Mouse (Mus musculus): Measurements from ENCODE around the gene Vti1a.

Vti1a gene

DNA sequence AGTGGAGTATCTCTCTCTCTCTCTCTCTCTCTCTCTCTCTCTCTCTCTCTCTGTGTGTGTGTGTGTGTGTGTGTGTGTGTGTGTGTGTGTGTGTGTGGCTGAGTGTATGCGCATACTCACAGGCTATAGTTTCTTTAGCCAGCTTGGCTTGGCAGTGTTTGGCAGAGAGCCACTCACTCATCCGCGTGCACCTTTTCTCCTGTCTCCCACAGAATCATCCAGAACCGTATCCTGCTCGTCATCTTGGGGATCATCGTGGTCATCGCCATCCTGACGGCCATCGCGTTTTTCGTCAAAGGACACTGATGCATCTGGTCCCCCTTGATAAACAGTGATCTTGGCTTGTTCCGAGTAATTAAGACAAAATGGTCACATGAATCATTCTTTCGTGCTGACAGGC is 307.5 kb downstream of the Vti1a start:
- no peak for DNase-seq (ENCODE audit: low spot score)

DNA sequence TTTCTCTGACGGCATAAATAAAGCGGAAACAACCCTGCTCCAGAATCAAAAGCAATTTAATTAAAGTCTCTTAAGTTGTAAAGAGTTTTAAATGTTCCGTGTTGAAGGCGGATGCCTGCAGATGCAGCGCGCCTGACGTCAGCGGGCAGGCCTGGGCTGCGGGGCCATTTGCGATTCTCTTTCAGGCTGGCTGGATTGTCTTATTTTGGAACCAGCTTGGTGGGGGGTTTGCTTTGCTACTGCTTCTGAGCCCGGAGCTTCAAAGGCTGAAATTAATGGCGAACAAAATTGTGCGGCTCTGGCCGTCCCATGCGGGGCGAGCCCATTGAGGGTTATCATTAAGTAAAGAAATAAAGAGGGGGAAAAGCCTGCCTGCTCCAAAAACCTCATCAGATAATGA is 310.4 kb downstream of the Vti1a start:
- no peak for DNase-seq (ENCODE audit: low spot score)

DNA sequence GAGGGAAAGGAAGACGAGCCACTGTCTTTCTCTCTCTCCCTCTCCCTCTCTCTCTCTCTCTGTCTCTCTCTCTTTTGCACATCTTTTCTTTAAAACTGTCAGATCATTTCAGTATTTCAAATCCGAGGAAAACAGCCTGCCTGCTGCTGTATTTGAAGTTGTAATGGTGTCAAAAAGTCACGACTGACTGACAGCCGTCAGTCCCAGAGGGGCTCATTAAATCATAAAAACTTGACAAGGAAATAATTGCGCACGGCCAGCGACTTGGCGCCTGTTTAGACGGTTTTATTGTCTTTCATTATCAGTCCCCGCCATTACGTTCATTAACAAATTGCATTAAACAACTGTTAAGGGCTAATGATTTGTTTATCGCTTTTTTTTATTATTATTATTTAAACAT is 310.9 kb downstream of the Vti1a start:
- DNase-seq (ENCODE audit: low spot score) = no peak

DNA sequence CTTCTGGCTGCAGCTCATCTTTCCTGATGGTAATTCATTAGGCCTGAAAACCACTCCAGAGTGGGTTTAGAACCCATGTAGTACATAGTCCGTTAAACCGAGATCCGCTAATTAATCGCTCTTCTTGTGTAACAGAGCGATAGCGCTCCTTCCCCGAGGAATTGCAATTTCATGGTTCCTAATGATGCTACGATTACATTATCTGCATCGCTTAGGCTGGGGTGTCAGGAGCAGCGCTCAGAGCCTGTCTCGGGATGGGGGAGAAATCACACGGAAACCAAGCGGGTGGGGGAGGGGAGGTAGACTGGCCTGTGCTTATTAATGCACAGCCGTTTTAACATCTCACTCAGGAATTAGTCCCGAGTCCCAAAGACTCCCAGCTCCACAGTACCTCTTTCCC is 319.4 kb downstream of the Vti1a start:
- DNase-seq (ENCODE audit: low spot score) = no peak

DNA sequence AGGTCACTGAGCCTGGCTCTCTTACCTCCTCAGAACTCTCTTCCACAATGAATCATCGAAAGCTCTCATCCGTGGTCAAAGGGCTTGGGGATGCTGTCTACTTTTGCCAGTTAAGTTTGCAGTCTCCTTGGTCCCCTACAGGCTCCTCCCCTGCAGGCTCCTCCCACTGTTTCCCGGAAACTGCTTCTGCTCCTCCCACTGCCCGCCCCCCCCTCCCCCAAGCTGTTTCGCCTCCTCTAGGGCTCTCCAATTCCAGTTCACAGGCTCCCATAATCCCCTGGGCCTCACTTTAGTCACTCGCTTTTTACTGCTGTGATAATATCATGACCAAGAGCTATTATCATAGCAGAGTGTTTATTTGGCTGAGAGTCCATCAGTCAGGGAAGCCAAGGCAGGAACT is 324.2 kb downstream of the Vti1a start:
- no peak for DNase-seq (ENCODE audit: low spot score)

DNA sequence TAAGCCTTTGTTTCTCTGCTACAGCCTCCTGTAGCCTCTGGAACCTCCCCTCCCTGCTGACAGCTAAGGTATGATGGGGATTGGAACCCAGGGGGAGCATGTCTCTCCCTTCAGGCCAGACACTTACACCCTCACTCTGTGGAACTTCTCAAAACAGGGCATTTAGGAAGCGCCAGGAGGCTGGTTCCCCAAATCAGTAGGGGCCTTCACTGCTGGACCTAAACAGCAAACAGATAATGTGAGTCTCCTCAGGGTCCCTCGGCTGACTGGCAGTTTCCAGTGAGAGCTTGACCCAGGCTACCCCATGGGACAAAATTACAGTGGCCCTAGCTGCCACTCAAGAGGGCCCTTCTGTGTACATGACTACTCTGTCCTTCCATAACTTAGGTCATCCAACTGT is 325.8 kb downstream of the Vti1a start:
- DNase-seq (ENCODE audit: low spot score) = no peak

DNA sequence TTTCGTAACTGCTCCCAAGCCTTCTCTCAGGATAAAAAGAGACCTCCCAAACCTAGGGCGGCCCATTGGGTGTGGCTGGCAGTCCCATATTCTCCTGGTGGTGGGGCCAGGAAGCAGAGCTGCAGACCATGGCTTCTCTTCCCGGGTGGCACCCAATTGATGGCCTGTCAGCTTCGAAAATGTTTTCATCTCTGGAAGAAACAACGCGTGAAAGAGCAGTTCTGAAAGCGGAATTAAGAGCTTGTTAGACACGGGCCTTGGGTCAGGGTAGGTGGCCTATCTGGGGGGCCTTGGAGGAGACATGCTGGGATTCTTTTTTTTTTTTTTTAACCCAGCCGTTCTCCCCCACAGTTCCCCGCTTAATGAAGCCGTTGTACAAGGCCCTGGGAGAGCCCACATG is 326.3 kb downstream of the Vti1a start:
- DNase-seq (ENCODE audit: low spot score) = no peak

DNA sequence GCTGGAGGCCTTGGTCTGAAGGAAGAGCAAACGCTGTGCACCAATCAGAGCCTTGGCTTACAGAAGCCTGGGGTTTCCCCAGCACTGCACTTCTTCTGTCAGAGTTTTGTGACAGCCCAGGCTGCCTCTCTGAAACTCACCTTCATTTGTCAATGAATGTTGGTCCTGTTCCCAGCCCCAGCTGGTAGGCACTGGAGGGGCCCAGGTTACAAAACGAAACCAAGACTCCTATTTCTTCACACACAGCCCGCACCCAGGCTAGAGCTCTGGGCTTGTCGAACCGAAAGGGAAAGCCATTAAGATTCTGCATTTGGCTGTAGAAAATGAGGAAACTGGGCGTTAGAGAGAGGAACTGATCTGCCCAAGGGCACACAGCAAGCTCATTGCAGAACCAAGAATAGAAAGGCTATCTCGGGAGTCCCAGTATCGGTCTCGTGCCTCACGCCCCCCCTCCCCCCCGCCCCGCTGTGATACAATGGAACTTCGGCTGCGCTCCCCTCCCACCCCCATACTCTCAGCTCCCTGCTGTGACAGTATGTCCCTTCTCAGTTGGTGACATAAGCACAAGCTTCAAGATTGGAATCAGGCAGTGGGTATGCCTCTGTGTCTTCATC is 327.3 kb downstream of the Vti1a start:
- DNase-seq (ENCODE audit: low spot score) = no peak

DNA sequence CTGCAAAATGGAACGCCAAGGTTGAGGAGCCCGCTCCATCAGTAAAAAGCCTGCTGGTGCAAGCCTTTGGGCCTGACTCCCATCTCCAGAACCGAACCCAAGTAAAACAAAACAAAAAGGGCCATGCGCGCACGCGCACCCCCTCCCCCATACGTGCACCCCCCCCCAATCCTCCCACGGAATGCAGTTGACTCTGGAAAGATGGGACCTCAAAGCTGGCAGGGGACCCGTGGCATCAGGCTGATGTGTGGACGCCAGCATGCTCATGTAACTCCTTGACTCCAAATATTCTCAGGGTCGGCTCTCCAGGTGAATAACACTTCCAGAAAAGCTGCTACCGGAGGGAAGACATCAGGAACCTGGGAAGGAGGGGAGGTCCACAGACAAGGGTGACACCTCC is 327.8 kb downstream of the Vti1a start:
- no peak for DNase-seq (ENCODE audit: low spot score)

DNA sequence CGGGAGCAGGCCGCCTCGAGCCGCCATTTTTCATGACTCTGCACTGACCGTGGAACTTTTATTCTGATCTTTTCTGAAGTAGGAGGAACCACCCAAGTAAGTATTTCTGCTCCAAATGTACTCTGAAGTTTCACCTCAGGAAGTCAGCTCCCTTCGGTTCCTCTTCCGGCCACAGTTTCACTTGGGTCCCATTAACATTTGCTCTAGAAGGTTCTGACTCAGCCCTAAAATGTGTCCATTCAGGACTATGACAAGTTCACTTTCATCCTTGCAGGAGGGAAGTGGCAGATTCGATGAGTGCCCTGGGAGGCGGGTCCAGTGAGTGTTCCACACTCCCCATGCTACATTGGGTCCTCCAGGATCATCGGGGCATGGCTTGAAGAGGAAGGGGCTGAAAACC is 333.3 kb downstream of the Vti1a start:
- DNase-seq (ENCODE audit: low spot score) = no peak

DNA sequence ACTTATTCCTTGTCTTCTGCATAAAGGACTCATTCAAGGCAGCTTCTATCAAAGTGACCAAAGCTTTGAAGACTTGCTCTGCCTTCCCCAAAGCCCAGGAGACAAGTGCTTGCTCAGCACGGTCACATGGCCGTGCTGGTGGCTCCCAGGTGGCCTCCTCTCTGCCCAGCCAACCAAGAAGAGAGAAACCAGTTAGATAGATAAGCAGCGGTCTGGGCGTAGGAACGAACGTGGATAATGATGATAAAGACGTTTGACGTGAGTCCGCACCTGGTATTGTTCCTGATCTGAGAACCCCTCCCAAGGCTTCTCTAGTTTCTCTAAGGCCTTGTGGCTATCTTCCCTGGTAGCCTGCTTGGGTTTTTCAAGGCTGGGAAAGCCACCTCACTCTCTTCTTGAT is 334.9 kb downstream of the Vti1a start:
- DNase-seq (ENCODE audit: low spot score) = no peak

DNA sequence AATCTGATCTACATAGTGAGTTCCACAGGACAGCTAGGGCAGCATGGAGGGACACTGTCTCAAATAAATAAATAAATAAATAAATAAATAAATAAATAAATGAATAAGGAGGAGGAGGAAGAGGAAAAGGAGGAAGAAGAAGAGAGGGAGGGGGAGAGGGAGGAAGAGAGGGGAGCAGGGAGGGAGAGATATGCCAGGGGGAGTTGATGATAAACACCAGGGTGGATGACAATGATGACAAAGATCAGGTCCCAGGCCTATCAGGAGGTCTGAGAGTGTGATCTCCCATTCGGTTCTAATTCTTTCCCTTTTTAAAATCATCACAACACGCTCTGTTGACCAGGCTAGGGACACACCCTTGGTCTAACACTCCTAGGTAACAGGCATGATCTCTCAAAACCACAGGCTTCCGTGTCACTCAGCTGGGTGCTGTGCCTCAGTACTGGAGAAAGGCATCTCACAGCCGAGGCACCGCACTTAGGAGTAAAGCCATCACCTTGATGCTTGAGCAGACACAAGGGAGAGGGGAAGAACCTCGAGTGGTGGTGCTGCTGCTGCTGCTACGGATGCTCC is 336.7 kb downstream of the Vti1a start:
- no peak for DNase-seq (ENCODE audit: low spot score)

DNA sequence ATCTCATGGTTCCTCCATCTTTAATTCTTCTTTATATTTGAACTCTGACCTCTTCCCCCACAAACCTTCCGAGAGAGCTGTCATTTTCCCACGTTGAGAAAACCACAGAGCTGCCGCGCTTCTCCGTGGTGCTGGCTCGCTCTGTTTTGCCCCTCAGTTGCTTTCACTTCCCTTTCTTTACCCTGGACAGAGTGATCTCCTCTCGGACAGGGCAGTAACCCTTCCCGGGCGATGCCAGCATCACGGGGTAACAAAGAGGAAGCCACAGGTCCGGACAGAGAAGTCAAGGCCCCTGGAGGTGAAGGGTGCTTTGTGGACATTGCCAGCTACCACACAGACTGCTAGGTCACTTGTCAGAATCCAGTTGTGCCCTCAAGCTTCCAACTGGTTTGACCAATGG is 344.1 kb downstream of the Vti1a start:
- DNase-seq (ENCODE audit: low spot score) = no peak

DNA sequence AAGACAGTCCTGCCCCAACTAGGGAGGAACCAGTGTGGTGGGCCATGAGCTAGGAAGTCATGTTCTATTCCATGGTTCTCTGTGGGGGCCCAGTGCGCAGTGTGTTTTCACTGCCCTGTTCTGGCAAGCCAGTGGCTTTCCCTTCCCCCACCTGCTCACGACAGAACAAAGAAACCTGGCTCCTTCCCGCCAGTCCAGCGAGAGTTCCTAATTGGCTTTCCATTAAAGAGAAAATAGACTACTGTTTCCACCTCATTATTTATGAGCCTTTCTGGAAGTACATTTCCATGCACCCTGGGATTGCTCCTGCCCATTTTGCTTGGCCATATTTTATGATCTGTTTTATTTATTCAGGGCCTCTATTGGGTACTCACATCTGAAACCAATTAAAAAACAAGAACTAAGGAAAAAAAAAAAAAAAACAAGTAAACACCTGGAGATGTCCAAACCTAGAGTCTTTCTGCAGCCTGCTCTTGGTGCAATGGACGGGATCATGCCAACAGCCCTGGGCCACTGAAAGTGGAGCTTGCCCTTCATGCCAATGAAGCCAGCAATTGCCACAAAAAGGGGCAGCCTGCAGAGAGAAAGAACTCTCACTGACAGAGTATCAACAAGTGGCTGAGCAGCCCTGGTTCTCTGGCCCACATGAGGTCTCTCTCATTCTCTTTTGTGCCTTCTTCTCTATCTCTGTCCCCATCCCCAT is 346.6 kb downstream of the Vti1a start:
- DNase-seq (ENCODE audit: low spot score) = no peak

DNA sequence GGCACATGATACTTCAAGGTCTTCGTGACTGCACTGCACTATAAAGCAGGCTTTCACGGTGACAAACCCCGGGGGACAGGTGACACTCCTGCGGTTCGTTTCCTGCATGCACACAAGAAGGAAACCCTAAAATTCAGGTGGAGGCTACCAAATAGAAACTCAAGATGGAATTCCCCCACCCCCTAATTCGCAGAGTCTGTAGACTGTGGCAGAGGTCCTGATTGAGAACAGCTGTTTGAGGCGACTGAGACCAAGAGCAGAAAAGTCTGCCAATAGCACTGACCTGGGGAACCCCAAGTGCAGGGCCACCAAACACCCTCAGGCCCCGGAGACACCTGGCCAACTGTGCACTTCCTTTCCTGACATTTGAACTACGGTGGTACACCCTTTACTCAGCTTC is 351.7 kb downstream of the Vti1a start:
- no peak for DNase-seq (ENCODE audit: low spot score)

DNA sequence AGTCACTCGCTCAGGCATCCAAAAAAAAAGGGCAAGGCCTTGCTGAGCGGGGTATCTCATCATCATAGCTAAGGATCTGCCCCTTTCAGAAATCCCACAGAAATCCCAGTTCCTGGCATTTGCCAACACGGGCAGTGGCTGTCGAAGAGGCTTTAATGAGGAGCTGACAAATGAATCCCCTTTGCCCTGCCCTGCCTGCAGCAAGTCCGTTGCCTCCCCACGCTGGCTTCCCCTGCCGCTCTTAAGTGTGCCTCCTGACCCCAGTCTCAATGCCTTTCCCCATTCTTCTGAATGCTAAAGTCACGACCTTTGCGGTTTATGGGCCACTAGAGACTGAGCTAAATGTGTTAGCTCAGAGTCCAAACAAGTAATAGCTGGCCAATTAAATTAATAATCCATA is 352.8 kb downstream of the Vti1a start:
- DNase-seq (ENCODE audit: low spot score) = no peak

Measured in urinary bladder, postnatal 10 days (tissue).